Mouse (Mus musculus) cerebellum, adult 9-11 months (tissue): Measurements from ENCODE around the gene Capn10.
A peak's percentile ranks its signal among the peaks of the same experiment; 100 is the strongest.

Source experiments
- DNase-seq: peaks from one replicate; pipeline ENCODE4 v3.0.0; 2022

Capn10 gene

DNA sequence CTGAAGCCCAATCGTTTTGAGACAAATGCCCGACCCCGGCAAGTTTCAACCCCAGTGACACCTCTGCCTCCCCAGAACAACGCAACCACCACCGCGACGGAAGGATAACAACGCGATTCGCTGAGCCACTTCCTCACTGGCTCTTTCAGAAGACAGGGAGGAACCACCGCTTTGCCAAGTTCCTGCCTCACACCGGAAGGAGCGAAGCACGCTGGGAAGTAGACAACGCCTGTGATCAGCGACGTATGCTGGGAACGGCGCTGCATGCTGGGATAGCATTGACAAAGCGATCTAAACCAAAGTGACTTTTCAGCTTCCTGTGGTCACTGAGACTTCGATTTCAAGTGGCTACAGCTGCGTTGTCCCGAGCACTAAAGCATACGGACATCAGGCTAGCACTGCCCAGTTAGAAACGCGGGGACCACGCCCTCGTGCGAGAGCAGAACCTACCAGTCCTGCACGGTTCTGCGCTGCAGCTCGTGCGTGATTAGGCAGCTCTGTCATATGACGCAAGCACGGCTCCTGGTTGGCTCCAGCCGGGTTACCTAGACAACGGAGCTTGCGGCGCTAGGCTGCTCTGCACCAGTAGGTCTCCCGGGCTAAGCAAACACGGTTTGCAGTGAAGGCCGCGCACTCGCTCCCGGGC lies at the start of gene Capn10:
Capn10 (plus strand) TSS at position 195 of the 646 bp plus-strand sequence.
- DNase-seq: peak; percentile 97

DNA sequence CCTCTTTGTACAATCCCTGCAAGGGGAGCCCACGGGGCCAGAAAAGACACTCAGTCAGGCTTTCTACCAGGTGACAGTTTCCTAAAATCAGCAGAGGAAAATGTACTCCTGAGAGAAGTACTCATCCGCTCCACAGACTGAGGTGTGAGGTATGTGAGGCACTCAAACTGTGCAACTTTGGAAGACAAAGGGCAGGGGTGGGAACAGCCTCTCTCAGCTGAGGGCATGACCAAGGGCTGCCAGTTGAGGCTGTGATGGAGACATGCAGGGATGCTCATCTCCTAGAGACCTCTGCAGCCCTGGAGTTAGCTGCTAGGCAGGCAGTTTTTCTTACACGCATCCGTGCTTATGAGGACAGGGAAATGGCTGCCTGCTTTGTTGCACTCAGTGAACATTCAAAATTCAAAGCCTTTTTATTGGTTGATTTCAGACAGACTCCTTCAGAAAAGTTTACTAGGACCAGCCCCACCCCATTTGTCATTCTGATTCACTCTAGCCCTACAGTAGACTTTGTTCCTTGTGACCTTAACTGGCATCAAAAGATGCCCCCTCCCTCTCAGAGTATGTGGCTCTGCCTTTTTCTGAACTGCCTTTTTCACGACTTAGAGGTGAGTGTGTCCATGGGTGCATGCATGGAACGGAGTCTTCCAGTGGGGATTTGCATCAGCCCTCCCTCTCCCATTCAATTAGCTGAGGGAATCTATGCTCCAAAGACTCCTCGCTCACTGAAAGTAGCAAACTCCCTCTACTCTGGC lies 45.1 kb upstream of the Capn10 start:
- DNase-seq: no peak

DNA sequence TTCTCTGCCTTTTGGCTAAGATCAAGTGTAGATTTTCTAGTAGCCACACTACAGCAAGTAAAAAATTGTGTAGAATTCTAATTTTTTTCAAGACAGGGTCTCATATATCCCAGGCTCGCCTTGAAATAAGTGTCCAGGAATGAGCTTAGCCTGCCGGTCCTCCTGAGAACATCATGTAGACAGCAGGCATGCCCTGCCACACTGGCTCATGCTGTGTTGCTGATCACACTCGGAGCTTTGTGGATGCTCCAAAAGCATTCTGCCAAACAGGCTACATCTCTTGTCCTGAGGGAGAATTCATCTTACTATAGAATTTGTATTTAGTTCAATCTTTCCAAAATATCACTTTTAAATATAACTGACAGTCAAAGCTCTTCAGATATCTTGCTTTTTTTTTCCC lies 41.4 kb upstream of the Capn10 start:
- no peak for DNase-seq

DNA sequence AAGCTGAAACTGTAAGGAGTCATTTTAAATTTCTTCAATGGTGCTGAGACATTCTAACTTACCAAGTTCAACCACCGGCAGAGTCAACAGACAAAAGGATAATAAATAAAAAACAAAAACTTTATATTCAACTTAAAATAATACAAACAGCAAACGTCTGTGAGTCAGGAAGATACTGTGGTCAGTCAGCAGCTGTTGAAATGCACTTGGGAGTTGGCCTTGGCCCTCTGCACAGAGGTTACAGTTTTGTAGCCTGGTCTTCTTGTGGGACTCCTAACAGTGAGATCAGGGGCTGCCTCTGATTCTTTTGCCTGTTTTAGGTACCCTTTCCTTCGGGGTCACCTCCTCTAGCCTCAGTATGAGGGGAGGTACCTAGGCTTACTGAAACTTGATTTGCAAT lies 40.3 kb upstream of the Capn10 start:
- DNase-seq: no peak

DNA sequence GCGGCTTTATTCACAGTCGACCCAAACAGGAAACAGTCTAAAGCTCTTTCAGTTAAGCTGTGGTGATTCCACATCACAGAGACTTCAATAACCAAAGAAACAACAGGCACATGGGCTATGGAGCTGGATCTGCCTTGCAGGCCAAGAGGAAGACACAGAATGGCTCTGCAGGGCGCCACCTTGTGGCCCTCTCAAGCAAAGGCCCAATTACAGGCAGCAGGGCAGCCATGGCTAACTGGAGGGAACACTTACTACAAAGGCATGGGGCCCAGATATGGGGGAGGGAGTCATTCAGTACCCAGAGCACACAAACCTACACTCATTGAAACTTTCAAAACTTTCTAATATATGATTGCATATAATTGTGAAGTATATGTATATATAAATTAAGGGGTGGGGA lies 39.1 kb upstream of the Capn10 start:
- peak; percentile 89 for DNase-seq

DNA sequence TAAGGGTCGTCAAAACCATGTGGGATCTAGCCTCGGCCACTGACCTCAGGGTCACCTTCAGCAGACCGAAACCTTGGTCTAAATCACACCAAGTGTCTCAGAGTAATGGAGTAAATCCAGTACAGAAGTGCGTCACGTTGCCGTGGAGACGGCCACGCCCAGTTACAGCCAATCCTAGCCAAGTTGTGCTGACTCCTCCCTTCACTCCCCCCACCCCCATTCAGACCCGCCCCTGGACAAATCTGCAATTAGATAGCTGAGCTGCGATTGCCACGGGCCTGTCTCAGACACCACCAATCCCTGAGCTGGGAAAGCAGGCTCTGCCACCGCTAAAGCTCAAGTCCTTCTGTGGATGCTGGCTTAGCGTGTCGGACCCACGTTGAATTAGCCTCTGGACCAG lies 31.4 kb upstream of the Capn10 start, which contains the start of gene Ankmy1:
Ankmy1 (minus strand) TSS at position 121 of the 400 bp plus-strand sequence.
- DNase-seq: no peak

DNA sequence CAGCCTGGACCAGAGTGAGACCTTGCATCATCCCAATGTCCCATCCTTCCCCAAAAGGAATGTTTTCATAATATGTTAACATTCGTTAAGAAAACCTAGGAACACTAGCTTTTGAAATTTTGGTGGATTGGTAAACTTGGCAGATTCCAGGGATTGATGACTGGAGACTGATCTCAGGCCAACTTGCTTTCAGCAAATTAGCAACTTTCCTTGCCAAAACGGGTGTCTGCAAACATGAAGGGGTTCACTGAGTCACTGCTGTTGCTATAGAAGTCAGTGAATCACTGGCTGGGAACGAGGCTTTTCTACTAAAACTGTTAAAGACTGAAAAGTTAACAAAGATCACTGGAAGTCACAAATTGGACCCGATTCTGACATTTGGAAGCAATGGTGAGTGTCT lies 30.5 kb upstream of the Capn10 start:
- DNase-seq: no peak

DNA sequence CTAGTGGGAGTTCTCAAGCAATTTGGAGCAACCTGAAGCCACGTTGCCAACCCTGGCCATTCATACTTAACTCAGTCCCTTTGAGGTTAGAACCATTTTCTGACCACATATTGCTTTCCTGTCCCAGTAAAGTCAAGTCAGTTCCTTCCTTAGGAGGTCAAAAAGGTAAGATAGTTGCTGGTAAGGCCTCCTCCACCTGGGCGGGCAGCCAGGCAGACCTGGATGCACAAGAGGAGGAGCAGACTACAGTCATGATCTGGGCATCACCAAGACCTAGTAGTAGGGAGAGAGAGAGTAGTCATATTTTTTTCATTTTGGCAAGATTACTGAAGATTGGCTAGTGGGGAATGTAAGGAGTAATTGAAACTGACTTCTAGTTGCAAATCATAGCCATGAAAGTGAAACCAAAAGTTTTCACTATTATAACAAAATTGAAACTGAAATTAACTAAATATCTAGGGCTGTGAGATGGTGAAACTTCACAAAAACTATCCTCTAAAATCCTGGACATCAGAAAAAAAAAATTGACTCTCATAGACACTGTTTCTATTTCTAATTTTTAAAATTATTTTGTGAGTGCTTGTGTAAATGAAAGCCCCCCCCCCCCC lies 28.4 kb upstream of the Capn10 start:
- DNase-seq: peak; percentile 63

DNA sequence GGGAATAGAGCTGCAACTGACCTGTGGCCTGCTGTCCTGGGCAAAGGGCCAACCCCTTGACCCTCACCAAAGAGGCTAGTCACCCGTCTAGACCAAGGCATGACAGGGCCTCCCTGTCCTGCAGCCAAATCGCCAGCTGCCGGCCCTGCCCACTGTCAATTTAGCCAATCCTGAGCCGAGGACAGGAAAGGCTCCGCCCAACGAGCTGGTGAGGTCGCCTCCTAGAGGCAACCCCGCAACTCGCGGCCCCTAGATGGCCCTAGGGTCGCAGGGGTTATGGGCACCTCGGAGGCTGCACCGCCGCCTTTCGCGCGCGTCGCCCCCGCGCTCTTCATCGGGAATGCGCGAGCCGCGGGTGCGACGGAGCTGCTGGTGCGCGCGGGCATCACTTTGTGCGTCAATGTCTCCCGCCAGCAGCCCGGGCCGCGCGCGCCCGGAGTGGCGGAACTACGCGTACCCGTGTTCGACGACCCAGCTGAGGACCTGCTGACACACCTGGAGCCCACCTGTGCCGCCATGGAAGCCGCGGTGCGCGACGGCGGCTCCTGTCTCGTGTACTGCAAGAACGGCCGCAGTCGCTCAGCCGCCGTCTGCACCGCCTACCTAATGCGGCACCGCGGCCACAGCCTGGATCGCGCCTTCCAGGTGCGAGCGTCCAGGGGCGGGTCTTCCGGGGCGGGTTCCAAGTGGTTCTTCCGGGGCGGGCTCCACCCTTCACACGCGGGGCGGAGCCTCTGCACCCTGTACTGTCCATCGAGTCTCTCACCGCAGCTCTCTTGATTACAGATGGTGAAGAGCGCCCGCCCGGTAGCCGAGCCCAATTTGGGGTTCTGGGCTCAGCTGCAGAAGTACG lies 27.2 kb upstream of the Capn10 start, which contains the start of gene Dusp28:
Dusp28 (plus strand) TSS at position 203 of the 853 bp plus-strand sequence.
- DNase-seq: peak; percentile 94

DNA sequence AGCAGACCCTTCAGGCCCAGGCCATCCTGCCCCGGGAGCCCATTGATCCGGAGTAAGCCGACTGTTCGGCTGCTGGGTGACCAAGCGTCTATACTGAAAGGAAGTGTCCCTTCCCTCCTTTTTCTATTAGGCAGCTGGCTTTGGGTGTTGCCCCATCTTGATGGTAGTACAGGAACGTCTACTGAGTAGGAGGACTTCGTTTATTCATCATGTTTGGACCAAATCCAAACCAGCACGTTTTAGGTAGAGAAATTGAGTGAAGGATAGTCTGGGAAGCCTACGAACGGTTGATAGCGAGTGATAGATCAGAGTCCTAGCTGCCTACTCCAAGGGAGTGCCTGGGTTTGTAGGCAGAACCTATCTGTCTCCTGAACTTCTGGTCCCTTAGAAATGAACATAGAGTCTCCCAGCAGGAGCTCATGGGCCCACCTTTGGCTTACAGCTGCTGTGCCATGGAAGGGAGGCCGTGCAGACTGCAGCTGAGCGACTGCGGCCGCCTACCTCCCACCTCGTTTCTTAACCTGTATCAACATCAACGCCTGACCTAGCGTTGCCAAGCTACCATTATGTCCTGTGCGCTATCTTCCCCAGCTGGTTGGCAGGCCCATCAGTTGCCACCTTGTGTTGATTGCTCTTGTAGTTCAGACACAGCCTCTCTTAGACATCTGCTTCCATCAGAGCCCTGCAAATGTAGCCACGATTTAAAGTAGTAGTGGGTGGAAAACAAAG lies 26.4 kb upstream of the Capn10 start:
- DNase-seq: peak; percentile 67

DNA sequence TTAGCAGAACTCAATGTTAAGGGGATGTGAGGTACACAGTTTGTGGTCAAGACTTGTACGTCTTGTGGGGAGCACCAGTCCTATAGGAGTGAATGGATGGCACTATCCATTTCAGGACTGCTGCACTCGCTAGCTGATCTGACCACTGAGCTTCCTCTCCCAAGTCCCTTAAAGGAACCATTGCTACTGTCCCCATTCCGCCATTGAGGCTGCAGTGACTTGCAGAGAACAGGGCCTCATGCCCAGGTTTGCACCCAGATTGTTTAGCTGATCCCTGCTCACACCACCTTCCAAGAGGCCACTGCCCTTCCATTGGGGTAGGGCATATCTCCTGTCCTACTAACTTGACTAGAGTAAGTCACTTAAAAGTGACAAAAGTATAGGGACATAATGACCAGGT lies 25.5 kb upstream of the Capn10 start:
- peak; percentile 58 for DNase-seq

DNA sequence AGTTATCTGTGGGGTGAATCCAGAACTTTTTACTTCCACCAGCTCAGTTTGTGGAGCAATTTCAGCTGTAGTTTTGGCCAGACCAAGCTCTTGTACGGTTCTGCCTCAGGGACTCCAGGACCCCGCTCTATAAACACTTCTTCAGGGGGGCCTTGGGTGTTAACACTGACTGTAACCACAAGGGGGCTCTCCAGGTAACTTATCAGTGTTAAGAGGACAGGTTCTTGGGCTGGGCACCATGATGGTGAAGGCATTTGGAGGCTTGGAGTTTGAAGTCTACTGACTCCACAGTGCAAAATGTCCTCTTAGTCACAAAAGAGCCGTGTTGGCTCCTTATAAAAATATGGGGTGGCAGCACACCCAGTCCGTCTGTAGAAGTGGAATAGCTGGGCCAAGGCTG lies 25.1 kb upstream of the Capn10 start:
- DNase-seq: peak; percentile 62

DNA sequence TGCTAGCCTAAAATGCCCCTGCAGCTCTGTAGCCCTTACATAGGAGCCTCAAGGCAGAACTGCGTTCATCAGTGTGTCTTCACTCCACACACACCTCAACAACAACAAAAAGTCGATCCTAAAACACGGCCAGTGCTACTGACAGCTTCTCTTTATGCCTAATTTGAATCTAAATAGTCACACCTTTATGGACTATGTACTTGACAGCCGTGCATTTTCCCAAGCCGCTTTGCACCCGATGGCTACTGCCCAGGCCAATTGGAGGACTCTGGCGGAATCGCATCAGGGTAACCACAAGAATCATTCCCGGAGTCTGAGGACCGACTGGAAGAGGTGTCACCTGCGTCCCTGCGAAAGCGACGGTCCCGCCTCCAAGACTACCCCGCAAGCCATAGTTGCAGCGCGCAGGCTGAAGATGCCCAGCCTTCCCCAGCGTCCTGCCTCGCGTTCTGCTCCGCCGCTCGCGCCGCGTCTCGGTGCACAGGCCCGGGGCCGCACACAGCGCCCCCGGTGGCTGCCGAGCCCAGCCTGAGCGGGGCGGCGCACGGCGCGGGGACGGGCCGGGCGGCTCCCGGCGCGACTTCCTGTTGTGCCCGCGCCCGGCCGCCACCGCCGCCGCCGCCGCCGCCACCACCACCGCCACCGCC lies 23.8 kb upstream of the Capn10 start, which contains the start of gene Rnpepl1:
Rnpepl1 (plus strand) TSS at position 545 of the 647 bp plus-strand sequence.
- peak; percentile 89 for DNase-seq

DNA sequence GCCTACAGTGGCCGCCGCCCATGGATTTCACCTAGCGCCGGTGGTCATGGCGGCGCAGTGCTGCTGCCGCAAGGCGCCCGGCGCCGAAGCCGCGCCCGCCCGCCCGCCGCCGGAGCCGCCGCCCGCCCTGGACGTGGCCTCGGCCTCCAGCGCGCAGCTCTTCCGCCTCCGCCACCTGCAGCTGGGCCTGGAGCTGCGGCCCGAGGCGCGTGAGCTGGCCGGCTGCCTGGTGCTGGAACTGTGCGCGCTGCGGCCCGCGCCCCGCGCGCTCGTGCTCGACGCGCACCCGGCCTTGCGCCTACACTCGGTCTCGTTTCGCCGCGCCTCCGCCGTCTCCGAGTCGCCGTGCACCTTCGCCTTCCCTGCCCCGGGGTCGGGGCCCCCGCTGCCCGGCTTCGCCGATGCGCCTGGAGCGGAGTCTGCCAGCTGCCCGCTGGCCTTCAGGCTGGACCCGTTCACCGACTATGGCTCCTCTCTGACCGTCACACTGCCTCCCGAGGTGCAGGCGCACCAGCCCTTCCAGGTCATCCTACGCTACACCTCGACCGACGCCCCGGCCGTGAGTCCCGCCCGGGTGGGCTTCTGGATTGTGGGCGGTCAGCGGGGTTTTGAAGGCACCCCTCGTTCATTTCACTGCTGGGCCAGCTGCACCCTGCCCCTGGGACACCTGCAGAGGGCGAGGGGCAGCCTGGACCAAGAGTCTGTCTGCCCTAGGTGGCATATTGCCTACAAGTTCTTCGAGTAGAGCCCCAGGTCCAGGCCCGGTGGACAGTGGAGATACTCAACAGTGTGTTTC lies 23.1 kb upstream of the Capn10 start:
- DNase-seq: peak; percentile 84

DNA sequence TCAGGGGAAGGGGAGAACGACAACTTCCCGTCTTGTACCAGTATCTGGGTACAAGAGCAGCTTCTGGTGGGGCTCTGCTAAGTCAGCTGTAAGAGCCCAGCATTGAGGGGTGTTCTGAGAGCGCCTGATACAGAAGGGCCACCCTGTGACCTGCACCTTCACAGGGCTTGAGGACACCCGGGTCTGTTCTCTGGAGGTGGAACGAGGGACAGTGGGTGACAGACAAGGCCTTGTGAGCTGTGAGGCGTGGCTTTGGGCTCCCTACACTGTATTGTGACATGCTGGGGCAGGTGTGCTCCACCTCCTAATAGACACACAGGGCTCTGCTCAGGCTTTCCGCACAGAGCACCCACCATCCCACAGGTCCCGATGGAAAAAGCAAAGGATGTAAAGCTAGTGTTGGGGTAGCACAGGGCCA lies 22.4 kb upstream of the Capn10 start:
- DNase-seq: peak; percentile 62

DNA sequence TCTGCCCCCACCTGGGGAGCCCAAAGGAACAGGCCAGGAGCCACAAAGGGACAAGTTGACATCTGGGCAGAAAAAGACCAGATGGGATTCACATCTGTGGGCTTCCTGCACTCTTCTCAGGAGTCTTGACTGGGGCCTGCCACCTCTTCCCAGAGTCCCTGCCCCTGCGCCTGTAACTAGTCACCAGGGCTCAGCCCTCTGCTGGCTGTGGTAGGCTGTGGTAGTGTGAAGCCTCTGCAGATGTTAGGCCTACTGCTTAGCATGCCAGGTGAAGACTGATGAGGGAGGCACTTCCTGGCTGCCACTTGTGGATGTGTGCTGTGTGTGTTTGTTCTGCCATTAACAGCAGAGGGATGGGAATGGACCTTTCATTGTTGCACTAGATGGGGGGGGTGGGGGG lies 21.9 kb upstream of the Capn10 start:
- no peak for DNase-seq

DNA sequence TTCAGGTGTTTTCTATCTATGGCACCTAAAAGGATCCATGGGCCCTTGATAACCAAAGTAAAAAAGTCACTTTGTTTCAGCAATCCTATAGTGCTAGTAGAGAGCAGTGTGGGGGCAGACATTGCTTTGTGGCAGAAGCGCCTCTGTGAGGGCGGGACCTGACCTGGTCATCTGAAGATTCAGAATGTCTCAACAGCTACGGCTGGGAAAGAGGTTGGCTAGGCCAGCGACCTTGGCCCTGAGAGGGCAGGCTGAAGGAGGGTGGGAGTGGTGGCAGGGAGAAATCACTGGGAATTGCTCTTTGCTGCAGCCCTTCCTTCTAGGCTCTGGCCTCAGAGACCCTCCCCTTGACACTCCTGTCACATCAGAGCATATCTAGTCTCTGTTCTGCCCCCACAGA lies 19.9 kb upstream of the Capn10 start:
- no peak for DNase-seq

DNA sequence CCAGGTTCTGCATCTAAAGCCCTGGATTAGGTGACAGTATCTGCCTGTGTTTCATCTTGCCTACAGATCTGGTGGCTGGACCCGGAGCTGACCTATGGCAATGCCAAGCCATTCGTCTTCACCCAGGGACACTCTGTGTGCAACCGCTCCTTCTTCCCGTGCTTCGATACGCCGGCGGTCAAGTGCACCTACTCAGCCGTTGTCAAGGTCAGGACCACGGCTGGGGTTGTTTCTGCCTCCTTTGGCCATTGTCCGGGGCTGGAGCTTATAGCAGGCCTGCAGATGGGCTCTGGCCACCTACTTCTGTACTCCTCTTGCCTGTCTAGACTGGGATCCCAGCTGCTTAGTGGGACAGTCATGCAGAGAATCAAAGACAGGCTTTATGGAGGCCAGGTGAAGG lies 19.2 kb upstream of the Capn10 start:
- DNase-seq: no peak

DNA sequence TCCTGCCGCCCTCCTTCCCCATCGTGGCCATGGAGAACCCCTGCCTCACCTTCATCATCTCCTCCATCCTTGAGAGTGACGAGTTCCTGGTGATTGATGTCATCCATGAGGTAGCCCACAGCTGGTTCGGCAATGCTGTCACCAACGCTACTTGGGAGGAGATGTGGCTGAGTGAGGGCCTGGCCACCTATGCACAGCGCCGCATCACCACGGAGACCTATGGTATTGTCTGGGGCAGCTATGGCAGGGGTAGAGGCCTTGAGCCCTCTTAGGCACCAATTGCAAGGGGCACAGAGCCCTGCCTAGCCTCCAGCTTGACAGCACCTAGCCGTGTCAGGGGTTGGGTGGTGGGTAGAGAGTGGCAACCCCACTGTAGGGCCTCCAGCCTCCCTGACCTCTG lies 17.5 kb upstream of the Capn10 start:
- no peak for DNase-seq

DNA sequence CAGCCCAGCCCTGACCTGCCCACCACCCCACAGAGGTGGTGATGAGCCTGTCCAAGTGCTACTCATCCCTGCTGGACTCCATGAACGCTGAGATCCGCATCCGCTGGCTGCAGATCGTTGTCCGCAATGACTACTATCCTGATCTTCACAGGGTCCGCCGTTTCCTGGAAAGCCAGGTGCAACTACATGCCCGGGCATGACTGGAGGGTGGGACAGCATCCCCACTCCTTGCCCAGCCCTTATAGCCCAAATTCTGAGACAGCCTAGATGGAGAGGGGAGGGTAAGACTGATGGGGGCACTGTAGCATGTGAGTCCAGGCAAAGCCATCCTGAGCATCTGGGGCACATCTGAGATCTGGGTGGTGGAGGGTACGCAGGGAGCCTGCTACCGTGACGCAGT lies 15.0 kb upstream of the Capn10 start:
- DNase-seq: no peak

DNA sequence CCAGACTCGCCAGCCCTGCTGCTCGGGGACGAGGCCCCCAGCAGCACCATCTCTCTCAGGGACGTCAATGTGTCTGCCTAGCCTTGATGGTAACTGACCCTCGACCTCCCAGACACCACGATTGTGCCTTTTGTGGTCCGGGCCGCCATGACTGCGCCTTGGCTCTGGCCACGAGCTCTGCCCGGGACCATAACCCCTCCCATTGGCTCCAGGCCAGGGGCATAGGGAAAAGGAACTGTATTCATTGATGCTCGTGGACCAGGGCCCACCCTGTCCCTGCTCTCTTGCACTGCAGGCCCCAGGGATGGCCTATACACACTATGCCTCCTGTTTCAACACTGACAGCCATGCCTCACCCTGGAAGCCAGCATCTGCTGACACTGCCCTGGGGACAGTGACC lies 14.4 kb upstream of the Capn10 start:
- DNase-seq: no peak
